Mouse (Mus musculus) limb, embryonic 11.5 days (tissue): ENCODE results near the gene Mrpl38. TPM values are rescaled to one million over a fixed set of nuclear protein-coding genes. Genes with fewer than 3 reads are reported as not detected.

ENCODE experiments used
- ATAC-seq: fragments of 200-750 bp; cut with Nextera tagmentation; 2 replicates; pipeline ENCODE4 v1.8.0; 2017; ENCODE audit warnings: low read depth; ENCODE audit not compliant: insufficient number of reproducible peaks, low FRiP score, low TSS enrichment
- DNase-seq: peaks from one replicate; pipeline ENCODE4 v3.0.0-alpha.2; 2015; ENCODE audit warnings: low spot score
- H3K27ac ChIP-seq: fragments of 300-500 bp; sonication (generic); replicated peaks from 2 replicates; pipeline ENCODE4 v1.5.1; 2014; ENCODE audit warnings: low read depth, mild to moderate bottlenecking, low read length
- H3K27me3 ChIP-seq: fragments of 300-500 bp; sonication (generic); 2 replicates; pipeline ENCODE4 v1.6.1; 2014; ENCODE audit warnings: mild to moderate bottlenecking, low read length, mixed read lengths; ENCODE audit not compliant: control insufficient read depth, insufficient read depth
- H3K36me3 ChIP-seq: fragments of 300-500 bp; sonication (generic); 2 replicates; pipeline ENCODE4 v1.6.1; 2014; ENCODE audit warnings: mild to moderate bottlenecking, low read length, moderate library complexity, mixed read lengths; ENCODE audit not compliant: control insufficient read depth, insufficient read depth
- H3K4me1 ChIP-seq: fragments of 300-500 bp; sonication (generic); 2 replicates; pipeline ENCODE4 v1.6.1; 2014; ENCODE audit warnings: low read length, mixed read lengths; ENCODE audit not compliant: control insufficient read depth, insufficient read depth
- H3K4me2 ChIP-seq: fragments of 300-500 bp; sonication (generic); 2 replicates; pipeline ENCODE4 v1.6.1; 2014; ENCODE audit warnings: low read depth, mild to moderate bottlenecking, moderate library complexity; ENCODE audit not compliant: severe bottlenecking
- H3K4me3 ChIP-seq: fragments of 300-500 bp; sonication (generic); 2 replicates; pipeline ENCODE4 v1.5.1; 2014; ENCODE audit warnings: low read depth, low read length
- H3K9ac ChIP-seq: fragments of 300-500 bp; sonication (generic); 2 replicates; pipeline ENCODE4 v1.6.1; 2014; ENCODE audit warnings: mild to moderate bottlenecking, low read length
- H3K9me3 ChIP-seq: fragments of 300-500 bp; sonication (generic); 2 replicates; pipeline ENCODE4 v1.6.1; 2016; ENCODE audit warnings: low read length; ENCODE audit not compliant: control insufficient read depth
- WGBS: fragments of 180-500 bp; shearing (Covaris S2); extraction: QIAGEN DNeasy Blood & Tissue Kit; methylation state at CpG from one replicate; pipeline ENCODE4 v1.1.7; 2014; 5-methylcytosine and 5-hydroxymethylcytosine counted together
- polyA plus RNA-seq: library from polyadenylated mRNA; unstranded; fragments of >200 nt; fragmentation: Nextera tagmentation; extraction: Ambion mirVana; gene quantifications from 2 replicates; pipeline ENCODE4 v1.2.1, GENCODE M21; 2014

The Mrpl38 gene
- 110 and 111 TPM in 2 replicates for polyA plus RNA-seq

DNA sequence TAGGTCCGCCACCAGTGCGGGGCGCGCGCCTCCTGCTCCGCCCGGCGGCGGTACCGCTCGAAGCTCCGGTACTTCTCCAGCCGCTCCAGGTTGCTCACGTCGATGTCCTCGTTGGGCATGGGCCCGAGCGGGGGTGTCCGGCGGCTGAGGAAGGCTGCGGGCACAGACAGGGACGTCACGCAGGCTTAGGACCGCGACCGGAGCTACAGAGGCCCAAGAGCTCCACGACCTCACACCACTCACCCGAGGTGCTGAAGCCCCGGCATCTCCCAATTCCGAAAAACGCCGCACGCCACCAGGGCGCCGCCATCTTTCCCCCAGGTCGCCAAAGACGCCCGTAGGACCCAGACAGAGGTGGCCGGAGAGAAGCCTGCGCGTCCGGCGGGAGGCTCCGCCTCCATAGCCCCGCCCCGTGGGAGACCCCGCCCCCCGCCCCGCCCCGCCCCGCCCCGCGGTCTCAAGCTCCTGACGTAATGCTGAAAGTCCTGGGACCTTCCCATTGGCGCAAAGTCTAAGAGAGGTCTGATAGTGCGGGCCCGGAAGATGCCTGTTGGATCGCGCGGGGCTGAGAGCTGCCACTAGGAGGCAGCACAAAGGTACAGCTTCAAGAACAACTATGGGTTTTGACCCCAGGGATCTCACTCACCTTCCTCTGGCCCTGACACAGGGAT lies at the start of gene Mrpl38:
Gene Mrpl38 (minus strand): TSS at position 401 of the 671 bp plus-strand sequence.
- no peaks in the 10 kb centered on the region for H3K9me3 ChIP-seq
- H3K4me3 ChIP-seq: peak within 1 kb of the TSS; percentile 92
- peak; percentile 96 for DNase-seq
- peak within 1 kb of the TSS; percentile 43 for H3K4me2 ChIP-seq
- H3K9ac ChIP-seq: peak within 1 kb of the TSS; percentile 72
- peaks cover 3% of the 10 kb centered on the region; the same call in 1 of the 2 replicates for H3K4me1 ChIP-seq
- H3K36me3 ChIP-seq: peaks cover 14% of the 10 kb centered on the region; the same call in 1 of the 2 replicates
- no peak within 1 kb of the TSS; the same call in 1 of the 2 replicates for H3K27ac ChIP-seq
- peak; percentile 94 for ATAC-seq
- under 1% methylated on average over 60 of the region's 60 CpGs for WGBS
- no peaks in the 10 kb centered on the region for H3K27me3 ChIP-seq

DNA sequence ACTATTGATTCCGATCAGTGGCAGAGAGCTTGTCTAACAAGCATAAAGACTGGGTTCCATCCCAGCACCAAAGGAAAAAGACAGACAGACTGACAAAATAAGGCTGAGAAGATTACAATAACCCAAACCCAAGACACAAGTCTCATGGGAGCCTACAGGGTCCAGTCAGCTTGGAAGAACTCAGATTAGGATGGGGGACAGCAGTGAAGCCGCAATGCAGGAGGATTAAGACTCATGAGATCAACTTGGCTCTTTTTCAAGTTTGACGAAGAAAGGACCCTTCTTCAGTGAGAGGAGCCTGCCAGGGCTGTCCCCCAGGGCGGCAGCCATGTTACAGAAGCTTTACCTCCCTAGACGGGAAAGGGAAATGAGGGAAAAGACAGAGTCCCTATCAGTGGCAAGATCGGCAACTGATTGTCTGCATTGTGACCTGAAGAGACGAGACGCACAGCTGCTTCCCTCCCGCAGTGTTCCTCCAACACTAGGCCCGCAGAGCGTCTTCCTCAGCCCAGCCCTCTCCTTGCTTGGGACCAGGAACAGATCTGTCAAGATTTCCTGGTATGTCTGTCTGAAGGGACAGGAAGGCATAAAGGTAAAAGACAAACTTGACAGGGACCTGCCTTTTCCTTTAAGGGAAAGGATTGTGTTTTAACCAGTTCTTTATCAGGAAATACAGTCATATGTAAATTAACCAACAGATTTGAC lies 48.7 kb upstream of the Mrpl38 start:
- WGBS: 73% methylated on average over 11 of the region's 11 CpGs
- no peak for ATAC-seq
- Histone ChIP-seq H3K36me3 (peaks cover 6% of the 10 kb centered on the region), H3K4me3 (no peak overlapping the region), H3K9me3 (no peaks in the 10 kb centered on the region), H3K4me2 (no peak overlapping the region), H3K27me3 (no peaks in the 10 kb centered on the region), H3K27ac (no peak overlapping the region), H3K4me1 (no peaks in the 10 kb centered on the region), H3K9ac (no peak overlapping the region)
- no peak for DNase-seq

- Histone ChIP-seq H3K4me1 (no peaks in the 10 kb centered on the region), H3K4me3 (no peak overlapping the region), H3K9ac (no peak overlapping the region), H3K27ac (no peak overlapping the region), H3K27me3 (no peaks in the 10 kb centered on the region), H3K4me2 (no peak overlapping the region), H3K36me3 (peaks cover 4% of the 10 kb centered on the region), H3K9me3 (no peaks in the 10 kb centered on the region)
- ATAC-seq (no peak), DNase-seq (no peak)
- WGBS: 89% methylated on average over 11 of the region's 11 CpGs
Observed at GRCm38 (mm10) chr11:116186360-116186759, 47.7 kb upstream of the Mrpl38 start.

- no peak overlapping the region for H3K9ac ChIP-seq
- no peak overlapping the region for H3K27ac ChIP-seq
- H3K4me1 ChIP-seq: no peaks in the 10 kb centered on the region
- no peaks in the 10 kb centered on the region for H3K27me3 ChIP-seq
- no peaks in the 10 kb centered on the region; the same call in 1 of the 2 replicates for H3K36me3 ChIP-seq
- no peak overlapping the region for H3K4me3 ChIP-seq
- no peak overlapping the region for H3K4me2 ChIP-seq
- 82% methylated on average over 3 of the region's 3 CpGs for WGBS
- no peaks in the 10 kb centered on the region for H3K9me3 ChIP-seq
- DNase-seq (no peak), ATAC-seq (no peak)
Observed at GRCm38 (mm10) chr11:116185836-116186235, 47.2 kb upstream of the Mrpl38 start.

- Histone ChIP-seq H3K4me2 (no peak overlapping the region), H3K27me3 (no peaks in the 10 kb centered on the region), H3K9ac (no peak overlapping the region), H3K4me3 (no peak overlapping the region), H3K36me3 (peaks cover 14% of the 10 kb centered on the region; the same call in 1 of the 2 replicates), H3K27ac (no peak overlapping the region), H3K4me1 (no peaks in the 10 kb centered on the region), H3K9me3 (no peaks in the 10 kb centered on the region)
- no peak for ATAC-seq
- 91% methylated on average over 20 of the region's 20 CpGs for WGBS
- no peak for DNase-seq
Observed at GRCm38 (mm10) chr11:116178411-116179121, 39.9 kb upstream of the Mrpl38 start.

GRCm38 (mm10) chr11:116176010-116176409 lies 37.3 kb upstream of the Mrpl38 start:
- H3K9me3 ChIP-seq: no peaks in the 10 kb centered on the region
- H3K27ac ChIP-seq: no peak overlapping the region
- no peak overlapping the region for H3K4me2 ChIP-seq
- H3K4me1 ChIP-seq: no peaks in the 10 kb centered on the region
- H3K27me3 ChIP-seq: no peaks in the 10 kb centered on the region
- WGBS: 91% methylated on average over 7 of the region's 7 CpGs
- H3K4me3 ChIP-seq: no peak overlapping the region
- H3K36me3 ChIP-seq: peaks cover 16% of the 10 kb centered on the region; the same call in 1 of the 2 replicates
- DNase-seq (no peak), ATAC-seq (no peak)
- H3K9ac ChIP-seq: no peak overlapping the region

- Histone ChIP-seq H3K4me2 (no peak overlapping the region), H3K4me3 (no peak overlapping the region), H3K27ac (no peak overlapping the region), H3K4me1 (no peaks in the 10 kb centered on the region), H3K9me3 (no peaks in the 10 kb centered on the region), H3K9ac (no peak overlapping the region), H3K36me3 (peaks cover 14% of the 10 kb centered on the region; the same call in 1 of the 2 replicates), H3K27me3 (no peaks in the 10 kb centered on the region)
- ATAC-seq: no peak
- DNase-seq: no peak
- 91% methylated on average over 22 of the region's 22 CpGs for WGBS
Observed at GRCm38 (mm10) chr11:116174775-116175448, 36.2 kb upstream of the Mrpl38 start.

DNA sequence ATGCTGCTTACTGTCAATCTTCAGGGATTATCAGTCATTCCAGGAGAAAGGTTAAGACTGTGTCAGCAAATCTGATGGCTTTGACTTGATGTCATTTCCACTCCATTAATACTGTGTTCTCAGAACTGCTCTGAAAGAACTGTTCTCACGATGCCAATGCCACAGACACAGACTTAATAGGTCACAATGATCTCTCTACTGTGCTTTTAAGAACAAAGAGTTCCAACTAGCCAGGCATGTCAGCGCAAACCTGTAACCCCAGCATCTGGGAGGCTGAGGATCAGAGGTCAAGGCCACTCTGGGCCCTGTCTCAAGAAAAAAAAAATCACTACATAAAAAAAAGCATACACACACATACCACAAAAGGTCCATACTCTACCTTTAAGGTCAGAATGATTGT lies 33.3 kb upstream of the Mrpl38 start:
- H3K27ac ChIP-seq: no peak overlapping the region
- H3K9me3 ChIP-seq: no peaks in the 10 kb centered on the region
- H3K4me2 ChIP-seq: no peak overlapping the region
- H3K4me3 ChIP-seq: no peak overlapping the region
- H3K36me3 ChIP-seq: peaks cover 6% of the 10 kb centered on the region; the same call in 1 of the 2 replicates
- peaks cover under 1% of the 10 kb centered on the region; the same call in 1 of the 2 replicates for H3K4me1 ChIP-seq
- ATAC-seq (no peak), DNase-seq (no peak)
- H3K27me3 ChIP-seq: no peaks in the 10 kb centered on the region
- 85% methylated on average over 2 of the region's 2 CpGs for WGBS
- no peak overlapping the region for H3K9ac ChIP-seq
